Mouse (Mus musculus): ENCODE data around the gene Coq7.

Coq7 gene

GRCm38 (mm10) chr7:118461400-118462136 lies 71.6 kb downstream of the Coq7 start:
- no peak for DNase-seq (ENCODE audit: low read depth)

Data from NIH3T3 (cell line).